Mouse (Mus musculus) heart, postnatal 0 days (tissue): ENCODE measurements at regions not wholly inside any gene's neighbourhood (a gene's known extent, or its start where the extent isn't known, plus 50 kb on each side); places are given as distances from the start of the nearest gene placed in this dataset.

Experiments used
- CTCF ChIP-seq: IDR thresholded peaks from 2 replicates; pipeline ENCODE4 v1.5.1; 2016; ENCODE audit warnings: antibody characterized with exemption, control low read depth, low read depth
- EP300 ChIP-seq: IDR thresholded peaks from 2 replicates; pipeline ENCODE4 v1.6.1; 2016; ENCODE audit warnings: antibody characterized with exemption, low read depth

DNA sequence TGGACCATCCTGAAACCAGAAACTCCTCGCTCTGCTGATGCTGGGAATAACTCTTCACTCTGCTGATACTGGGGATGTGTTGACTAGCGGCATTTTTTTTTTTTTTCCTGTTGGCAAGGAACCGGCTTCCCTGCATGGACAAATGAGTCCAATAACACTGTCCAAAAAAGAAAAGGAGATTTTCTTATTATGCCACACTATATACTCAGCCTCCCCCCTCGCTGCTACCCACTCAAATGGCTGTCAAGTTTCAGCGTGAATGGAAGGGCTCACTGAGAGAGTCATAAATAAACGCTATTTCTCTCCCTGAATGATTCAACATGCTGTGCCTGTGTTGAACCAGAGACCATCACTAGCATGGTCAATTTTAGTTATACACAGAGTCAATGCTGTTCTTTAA lies 489.2 kb upstream of the Arid1b start:
- TF ChIP-seq CTCF = no peak
- TF ChIP-seq EP300 = no peak
